Mouse (Mus musculus) olfactory bulb, adult 2 months (tissue): ENCODE measurements around the gene Sox15.

Experiments used
- CTCF ChIP-seq: fragments of 200-500 bp; IDR thresholded peaks from 2 replicates; pipeline ENCODE4 v1.5.1; 2012; ENCODE audit warnings: low read depth, mild to moderate bottlenecking, low read length, moderate library complexity; ENCODE audit not compliant: insufficient read depth
- POLR2A ChIP-seq: fragments of 200-500 bp; IDR thresholded peaks from 2 replicates; pipeline ENCODE4 v1.6.1; 2012; ENCODE audit warnings: mild to moderate bottlenecking, low read depth, low read length, moderate library complexity; ENCODE audit not compliant: insufficient read depth

DNA sequence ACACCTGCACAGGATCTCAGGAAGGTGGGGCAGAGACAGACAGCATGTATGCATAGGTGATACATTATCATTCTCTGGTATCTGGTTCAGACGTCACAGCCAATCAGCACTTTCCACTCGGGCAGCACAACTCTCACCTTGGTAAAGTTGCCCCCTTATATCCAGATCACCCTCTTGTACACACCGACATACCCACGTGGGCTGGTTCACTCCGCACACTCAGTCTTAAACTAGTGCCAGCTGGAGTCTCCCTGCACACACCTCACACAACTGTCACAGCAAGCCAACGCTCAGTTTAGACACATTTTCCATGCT lies 39.9 kb downstream of the Sox15 start:
- TF ChIP-seq POLR2A (no peak), CTCF (no peak)
